Mouse (Mus musculus): ENCODE data around the gene Spint1. TPM values are rescaled to one million over a fixed set of nuclear protein-coding genes. Genes with fewer than 3 reads are reported as not detected.

The Spint1 gene
- polyA plus RNA-seq, 1 experiment from 2014 or later, result 54.8 TPM

GRCm38 (mm10) chr2:119209176-119209507 lies 28.0 kb upstream of the Spint1 start:
- WGBS, result under 1% methylated on average over 13 of the region's 13 CpGs
- Histone ChIP-seq H3K4me1 (ENCODE audit: insufficient read depth, low read depth, low read length) (peaks cover 4% of the 10 kb centered on the region; the same call in 1 of the 2 replicates), H3K36me3 (ENCODE audit: insufficient read depth, low read length) (peaks cover 7% of the 10 kb centered on the region; the same call in 1 of the 2 replicates), H3K9me3 (ENCODE audit: low read length) (no peaks in the 10 kb centered on the region), H3K27ac (ENCODE audit: low read length) (peak overlapping the region; percentile 84; the same call in 1 of the 2 replicates), H3K4me3 (ENCODE audit: low read depth, low read length) (peak overlapping the region; percentile 73), H3K4me2 (replicated peaks; ENCODE audit: low read depth, low read length) (peak overlapping the region; percentile 57), H3K9ac (replicated peaks; ENCODE audit: low read depth) (peak overlapping the region; percentile 35; the same call in 1 of the 2 replicates), H3K27me3 (replicated peaks; ENCODE audit: insufficient read depth, low read length) (no peaks in the 10 kb centered on the region)
- DNase-seq (ENCODE audit: low spot score) (no peak), ATAC-seq (no peak)
- TF ChIP-seq CTCF (IDR thresholded peaks at IDR 0.05), result no peak
- TF ChIP-seq EP300 (IDR thresholded peaks at IDR 0.05), result no peak

- Histone ChIP-seq H3K27ac (ENCODE audit: low read length) (no peak within 1 kb of the TSS), H3K36me3 (ENCODE audit: insufficient read depth, low read length) (no peaks in the 10 kb centered on the region), H3K4me1 (ENCODE audit: insufficient read depth, low read depth, low read length) (no peaks in the 10 kb centered on the region), H3K4me2 (replicated peaks; ENCODE audit: low read depth, low read length) (no peak within 1 kb of the TSS), H3K27me3 (replicated peaks; ENCODE audit: insufficient read depth, low read length) (no peaks in the 10 kb centered on the region), H3K9ac (replicated peaks; ENCODE audit: low read depth) (no peak within 1 kb of the TSS), H3K9me3 (ENCODE audit: low read length) (no peaks in the 10 kb centered on the region), H3K4me3 (ENCODE audit: low read depth, low read length) (no peak within 1 kb of the TSS)
- 52% methylated on average over 6 of the region's 6 CpGs for WGBS
- TF ChIP-seq CTCF (IDR thresholded peaks at IDR 0.05) (no peak), EP300 (IDR thresholded peaks at IDR 0.05) (no peak)
- ATAC-seq (peak; percentile 33; the same call in 1 of the 2 replicates), DNase-seq (ENCODE audit: low spot score) (peak; percentile 30)
Observed at GRCm38 (mm10) chr2:119229775-119230704, 7.1 kb upstream of the Spint1 start, which contains the start of gene Ppp1r14d. Gene Ppp1r14d (minus strand): TSS chr2:119229906.

GRCm38 (mm10) chr2:119236682-119237209 lies 416 bp upstream of the Spint1 start:
- Histone ChIP-seq H3K27me3 (replicated peaks; ENCODE audit: insufficient read depth, low read length) (peaks cover 18% of the 10 kb centered on the region; the same call in 1 of the 2 replicates), H3K9me3 (ENCODE audit: low read length) (no peaks in the 10 kb centered on the region)
- TF ChIP-seq CTCF (IDR thresholded peaks at IDR 0.05) (no peak), EP300 (IDR thresholded peaks at IDR 0.05) (no peak)

GRCm38 (mm10) chr2:119237871-119238220 lies 684 bp downstream of the Spint1 start:
- H3K27ac ChIP-seq (ENCODE audit: low read length), result peak overlapping the region; percentile 88
- H3K9ac ChIP-seq (replicated peaks; ENCODE audit: low read depth), result peak overlapping the region; percentile 56
- H3K36me3 ChIP-seq (ENCODE audit: insufficient read depth, low read length), result no peaks in the 10 kb centered on the region
- WGBS, result 4% methylated on average over 30 of the region's 31 CpGs
- DNase-seq (ENCODE audit: low spot score) (peak; percentile 24), ATAC-seq (peak; percentile 39)
- TF ChIP-seq EP300 (IDR thresholded peaks at IDR 0.05) (no peak), CTCF (IDR thresholded peaks at IDR 0.05) (no peak)
- peaks cover 18% of the 10 kb centered on the region; the same call in 1 of the 2 replicates for H3K27me3 ChIP-seq (replicated peaks; ENCODE audit: insufficient read depth, low read length)
- no peaks in the 10 kb centered on the region for H3K9me3 ChIP-seq (ENCODE audit: low read length)
- no peaks in the 10 kb centered on the region; the same call in none of the 2 replicates for H3K4me1 ChIP-seq (ENCODE audit: insufficient read depth, low read depth, low read length)
- H3K4me3 ChIP-seq (ENCODE audit: low read depth, low read length), result peak overlapping the region; percentile 53
- H3K4me2 ChIP-seq (replicated peaks; ENCODE audit: low read depth, low read length), result peak overlapping the region; percentile 72

More at GRCm38 (mm10) chr2:119236682-119237209, 416 bp upstream of the Spint1 start:
- Histone ChIP-seq H3K9ac (replicated peaks; ENCODE audit: low read depth) (peak overlapping the region; percentile 56), H3K4me3 (ENCODE audit: low read depth, low read length) (peak overlapping the region; percentile 53), H3K36me3 (ENCODE audit: insufficient read depth, low read length) (no peaks in the 10 kb centered on the region), H3K4me2 (replicated peaks; ENCODE audit: low read depth, low read length) (peak overlapping the region; percentile 72), H3K4me1 (ENCODE audit: insufficient read depth, low read depth, low read length) (no peaks in the 10 kb centered on the region; the same call in none of the 2 replicates), H3K27ac (ENCODE audit: low read length) (peak overlapping the region; percentile 88)
- WGBS, result 8% methylated on average over 25 of the region's 25 CpGs
- ATAC-seq (no peak), DNase-seq (ENCODE audit: low spot score) (no peak)

GRCm38 (mm10) chr2:119238671-119239070 lies 1.5 kb downstream of the Spint1 start:
- Histone ChIP-seq H3K9ac (replicated peaks; ENCODE audit: low read depth) (peak overlapping the region; percentile 56; the same call in 1 of the 2 replicates), H3K27me3 (replicated peaks; ENCODE audit: insufficient read depth, low read length) (peaks cover 18% of the 10 kb centered on the region; the same call in 1 of the 2 replicates), H3K36me3 (ENCODE audit: insufficient read depth, low read length) (no peaks in the 10 kb centered on the region), H3K4me2 (replicated peaks; ENCODE audit: low read depth, low read length) (peak overlapping the region; percentile 72), H3K9me3 (ENCODE audit: low read length) (no peaks in the 10 kb centered on the region), H3K27ac (ENCODE audit: low read length) (0 out of 2 replicates have a peak overlapping the region, but pooled peaks have one; percentile 88), H3K4me3 (ENCODE audit: low read depth, low read length) (peak overlapping the region; percentile 53), H3K4me1 (ENCODE audit: insufficient read depth, low read depth, low read length) (no peaks in the 10 kb centered on the region; the same call in none of the 2 replicates)
- peak; percentile 54 for ATAC-seq
- no peak for TF ChIP-seq CTCF (IDR thresholded peaks at IDR 0.05)
- no peak for TF ChIP-seq EP300 (IDR thresholded peaks at IDR 0.05)
- 48% methylated on average over 2 of the region's 2 CpGs for WGBS
- peak; percentile 68 for DNase-seq (ENCODE audit: low spot score)

All from lung, postnatal 0 days (tissue).